Mouse (Mus musculus) G1E (cell line): ENCODE results near the gene Pif1. TPM values are rescaled to one million over a fixed set of nuclear protein-coding genes. Genes with fewer than 3 reads are reported as not detected.

ENCODE experiments used
- ATAC-seq: 2 replicates; pipeline ENCODE4 v1.8.0; 2016; ENCODE audit warnings: mild to moderate bottlenecking; ENCODE audit not compliant: insufficient number of reproducible peaks, poor library complexity, low FRiP score, severe bottlenecking; ENCODE audit errors: extremely low read depth
- DNase-seq: peaks from one replicate; pipeline ENCODE4 v3.0.0; 2012; ENCODE audit warnings: low spot score
- H3K27me3 ChIP-seq: 2 replicates; pipeline ENCODE4 v1.6.1; 2012; ENCODE audit warnings: mild to moderate bottlenecking, low read length, inconsistent platforms; ENCODE audit not compliant: insufficient read depth
- H3K36me3 ChIP-seq: replicated peaks from 2 replicates; pipeline ENCODE3; 2012; ENCODE audit warnings: mild to moderate bottlenecking, inconsistent platforms
- H3K4me1 ChIP-seq: 2 replicates; pipeline ENCODE4 v1.6.1; 2012; ENCODE audit warnings: low read depth, low read length, inconsistent platforms, mixed read lengths; ENCODE audit not compliant: insufficient read depth
- H3K4me3 ChIP-seq: 2 replicates; pipeline ENCODE4 v1.5.1; 2012; ENCODE audit warnings: low read depth, mild to moderate bottlenecking, inconsistent platforms, low read length, moderate library complexity, mixed read lengths
- H3K9me3 ChIP-seq: replicated peaks from 2 replicates; pipeline ENCODE4 v1.6.1; 2012; ENCODE audit warnings: inconsistent platforms
- CTCF ChIP-seq: IDR thresholded peaks from 2 replicates; pipeline ENCODE4 v1.5.1; 2012; ENCODE audit warnings: low read depth, low read length, inconsistent platforms, mixed read lengths
- GATA1 ChIP-seq: IDR thresholded peaks from 2 replicates; pipeline ENCODE4 v1.6.1; 2012; ENCODE audit warnings: borderline replicate concordance, low read length, inconsistent platforms, mixed read lengths
- GATA2 ChIP-seq: IDR thresholded peaks from 2 replicates; pipeline ENCODE4 v1.6.1; 2012; ENCODE audit warnings: low read depth, low read length, inconsistent platforms, borderline replicate concordance
- POLR2AphosphoS5 ChIP-seq: IDR thresholded peaks from 2 replicates; pipeline ENCODE4 v1.6.1; 2012; ENCODE audit warnings: low read depth, low read length, inconsistent platforms; ENCODE audit not compliant: insufficient replicate concordance
- TAL1 ChIP-seq: conservative IDR thresholded peaks from 2 replicates; pipeline ENCODE4 v1.6.1; 2012; ENCODE audit warnings: low read depth, low read length, inconsistent platforms, mixed read lengths
- polyA plus RNA-seq: library from polyadenylated mRNA; stranded (reverse); fragments of >175 nt; gene quantifications from 2 replicates; pipeline ENCODE4 v1.2.3, GENCODE M21; 2012
- total RNA-seq, 2 experiments: library from RNA; stranded (forward) in 1 of 2; stranded (reverse) in 1 of 2; fragments of 200-1000 nt in 1 of 2; fragments of >200 nt in 1 of 2; fragmentation: Nextera tagmentation in 1 of 2; gene quantifications; 2 replicates each; pipeline ENCODE4 v1.2.3; 2014 to 2017

Gene Pif1
- total and polyA plus RNA-seq, 3 experiments = 7.1 to 28.7 (median 9.1) TPM

DNA sequence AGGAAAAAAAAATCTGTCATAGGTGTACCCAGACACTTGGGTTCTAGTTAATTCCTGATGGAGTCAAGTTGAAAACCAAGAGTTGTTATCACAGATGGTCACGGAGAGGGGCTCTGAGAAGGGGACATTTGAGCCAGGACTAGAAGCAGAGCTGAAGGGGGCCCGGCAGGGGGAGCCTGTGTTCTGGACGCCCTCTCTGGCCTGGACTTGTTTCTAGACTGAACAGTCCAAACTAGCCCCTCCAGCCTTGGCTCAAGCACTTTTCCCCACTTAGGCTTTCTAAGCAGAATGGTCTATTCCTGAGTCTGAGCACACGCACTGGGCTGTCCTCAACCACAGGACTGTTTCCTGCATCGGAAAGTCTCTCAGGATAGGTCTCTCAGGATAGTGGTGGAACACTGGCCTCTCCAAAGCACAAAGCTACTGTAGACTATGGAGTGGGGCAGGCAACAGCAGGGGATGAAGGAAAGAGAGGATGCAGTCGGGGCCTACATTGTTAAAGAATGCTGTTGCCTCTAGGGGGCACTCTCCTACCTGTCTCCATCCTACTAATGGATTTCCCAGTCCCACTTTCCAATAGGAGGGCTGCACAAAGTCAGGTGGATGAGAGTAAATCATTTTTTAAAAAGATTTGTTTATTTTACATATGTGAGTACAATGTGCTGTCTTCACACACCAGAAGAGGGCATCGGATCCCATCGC lies 16.6 kb downstream of the Pif1 start:
- no peak for ATAC-seq
- Histone ChIP-seq H3K36me3 (no peaks in the 10 kb centered on the region), H3K4me1 (peaks cover 4% of the 10 kb centered on the region; the same call in 1 of the 2 replicates), H3K27me3 (peaks cover 20% of the 10 kb centered on the region), H3K4me3 (no peak overlapping the region), H3K9me3 (no peaks in the 10 kb centered on the region)
- TF ChIP-seq TAL1 (no peak), GATA2 (no peak), CTCF (peak; percentile 13; the same call in 1 of the 2 replicates), GATA1 (no peak), POLR2AphosphoS5 (no peak)
- DNase-seq = no peak

GRCm38 (mm10) chr9:65605471-65606136 lies 18.6 kb downstream of the Pif1 start:
- Histone ChIP-seq H3K4me1 (peaks cover 4% of the 10 kb centered on the region; the same call in 1 of the 2 replicates), H3K27me3 (peaks cover 22% of the 10 kb centered on the region), H3K4me3 (no peak overlapping the region), H3K9me3 (no peaks in the 10 kb centered on the region), H3K36me3 (no peaks in the 10 kb centered on the region)
- DNase-seq = peak; percentile 57
- TF ChIP-seq GATA1 (no peak), CTCF (peak; percentile 22; the same call in 1 of the 2 replicates)
- ATAC-seq = no peak

DNA sequence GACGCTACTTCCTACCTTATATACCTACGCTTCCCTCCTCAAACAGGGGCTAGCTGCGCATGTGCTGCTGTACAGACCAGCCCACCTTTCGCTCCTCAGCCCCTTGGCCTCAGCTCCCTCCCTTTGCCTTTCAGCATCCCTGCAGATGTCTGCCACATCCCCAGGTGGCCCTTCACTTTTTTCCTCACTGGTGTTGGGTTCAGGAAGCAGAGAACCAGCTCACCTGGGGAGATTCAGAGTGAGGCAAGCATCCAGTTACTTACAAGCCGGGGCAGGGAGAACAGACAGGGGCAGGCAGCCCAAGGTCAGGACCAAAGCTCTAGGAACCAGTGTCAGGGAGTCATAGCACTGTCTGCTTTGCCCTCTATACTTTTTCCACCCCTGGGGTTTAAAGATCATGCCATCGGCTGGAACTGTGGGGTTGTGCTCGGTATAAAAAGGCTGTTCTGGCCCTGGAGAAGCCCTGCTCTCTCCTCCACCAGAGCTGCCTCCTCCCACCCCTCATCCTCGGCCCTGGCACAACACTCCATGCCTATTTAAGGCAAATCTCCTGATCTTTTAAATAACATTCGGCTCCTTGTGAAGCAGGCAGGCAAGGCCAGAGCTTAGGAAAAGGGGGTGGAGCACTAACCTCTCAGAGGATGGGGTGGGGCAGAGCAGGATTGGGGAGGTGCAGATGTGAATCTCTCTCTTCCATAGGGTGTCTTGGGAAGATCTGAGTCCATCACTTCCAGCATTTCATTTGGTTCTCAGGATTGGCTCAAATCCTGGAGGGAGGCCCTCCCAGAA lies 19.6 kb downstream of the Pif1 start:
- no peaks in the 10 kb centered on the region for H3K36me3 ChIP-seq
- no peaks in the 10 kb centered on the region for H3K9me3 ChIP-seq
- peaks cover 4% of the 10 kb centered on the region; the same call in 1 of the 2 replicates for H3K4me1 ChIP-seq
- H3K27me3 ChIP-seq = peaks cover 24% of the 10 kb centered on the region
- H3K4me3 ChIP-seq = no peak overlapping the region
- TF ChIP-seq GATA1 (no peak), POLR2AphosphoS5 (no peak), CTCF (no peak), GATA2 (no peak), TAL1 (no peak)
- ATAC-seq (no peak), DNase-seq (no peak)

- TF ChIP-seq GATA1 (no peak), GATA2 (no peak), TAL1 (no peak), CTCF (no peak)
- Histone ChIP-seq H3K9me3 (no peaks in the 10 kb centered on the region), H3K4me1 (peaks cover 4% of the 10 kb centered on the region; the same call in 1 of the 2 replicates), H3K27me3 (peaks cover 20% of the 10 kb centered on the region), H3K36me3 (no peaks in the 10 kb centered on the region), H3K4me3 (no peak overlapping the region)
- ATAC-seq (no peak), DNase-seq (no peak)
Observed at GRCm38 (mm10) chr9:65607120-65607519, 20.2 kb downstream of the Pif1 start.

DNA sequence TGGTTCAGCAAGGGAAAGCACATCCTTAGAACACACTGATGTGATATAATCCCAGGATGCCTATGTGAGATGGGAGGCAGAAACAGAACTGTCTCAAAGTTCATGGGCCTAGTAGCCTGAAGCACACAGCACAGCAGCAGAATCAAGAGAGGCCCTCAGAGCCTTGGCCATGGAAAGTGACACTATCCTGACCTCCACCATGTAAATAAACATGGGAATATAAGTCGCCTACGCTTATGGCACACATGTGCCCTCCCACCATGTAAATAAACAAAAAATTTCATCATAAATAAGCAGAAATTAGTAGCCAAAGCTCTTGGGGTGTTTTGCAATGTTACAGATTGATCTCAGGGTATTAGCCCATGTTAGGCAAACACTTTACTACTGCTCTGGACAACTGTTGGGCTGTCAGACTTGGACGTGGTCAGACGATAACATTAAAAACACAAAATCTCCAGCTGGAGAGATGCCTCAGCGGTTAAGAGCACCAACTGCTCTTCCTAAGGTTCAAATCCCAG lies 25.1 kb downstream of the Pif1 start:
- TF ChIP-seq POLR2AphosphoS5 = no peak
- no peak for TF ChIP-seq TAL1
- no peak for TF ChIP-seq GATA2
- TF ChIP-seq CTCF = no peak
- no peak for TF ChIP-seq GATA1

DNA sequence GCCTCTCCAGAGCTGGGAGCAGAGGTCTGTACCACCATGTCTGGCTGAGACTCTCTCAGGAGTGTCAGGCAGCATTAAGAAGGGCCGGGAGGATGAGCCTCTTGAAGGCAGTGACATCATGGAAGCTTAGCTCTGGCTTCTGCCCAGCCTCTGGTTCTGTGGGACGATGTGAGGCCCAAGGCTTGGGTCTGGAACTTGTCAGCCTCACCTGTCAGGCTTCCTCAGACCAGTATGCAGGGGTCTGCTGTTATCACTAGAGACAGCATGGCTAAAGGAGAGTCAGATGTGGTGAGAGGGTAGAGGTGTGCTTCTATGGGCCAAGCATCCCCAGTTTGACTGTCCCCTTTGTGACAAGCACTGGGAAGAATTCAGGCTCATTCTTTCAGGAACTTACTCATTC lies 26.1 kb downstream of the Pif1 start:
- DNase-seq = no peak
- TF ChIP-seq TAL1 (no peak), GATA2 (no peak), GATA1 (no peak), CTCF (no peak), POLR2AphosphoS5 (no peak)
- Histone ChIP-seq H3K27me3 (peaks cover 24% of the 10 kb centered on the region), H3K9me3 (no peaks in the 10 kb centered on the region), H3K36me3 (no peaks in the 10 kb centered on the region), H3K4me3 (no peak overlapping the region), H3K4me1 (no peaks in the 10 kb centered on the region)
- no peak for ATAC-seq

More for the DNA sequence above, 25.1 kb downstream of the Pif1 start:
- Histone ChIP-seq H3K4me3 (no peak overlapping the region), H3K27me3 (peaks cover 23% of the 10 kb centered on the region), H3K9me3 (no peaks in the 10 kb centered on the region), H3K4me1 (no peaks in the 10 kb centered on the region), H3K36me3 (no peaks in the 10 kb centered on the region)
- ATAC-seq (no peak), DNase-seq (no peak)
